Mouse (Mus musculus) MEL (cell line): ENCODE measurements around the gene Mif. TPM values are rescaled to one million over a fixed set of nuclear protein-coding genes. Genes with fewer than 3 reads are reported as not detected.

Experiments used
- DNase-seq: peaks from one replicate; pipeline ENCODE4 v3.0.0; 2011; ENCODE audit warnings: low read depth, low spot score
- H3K27ac ChIP-seq: 2 replicates; pipeline ENCODE4 v1.5.1; 2012; ENCODE audit warnings: low read depth, mild to moderate bottlenecking, control low read depth, low read length, moderate library complexity; ENCODE audit not compliant: control insufficient read depth
- H3K27me3 ChIP-seq, 2 experiments: fragments of 150-350 bp in 1 of 2; sonication (generic) in 1 of 2; 2 replicates each; pipeline ENCODE4 v1.6.1; 2012; ENCODE audit warnings: low read length in 2 of 2, mild to moderate bottlenecking in 2 of 2, improper control_type of control experiment in 1 of 2, moderate library complexity in 1 of 2; ENCODE audit not compliant: insufficient read depth in 2 of 2, control insufficient read depth in 1 of 2
- H3K36me3 ChIP-seq, 2 experiments: 2 replicates each; pipeline ENCODE4 v1.6.1; 2012 to 2014; ENCODE audit warnings: low read length in 2 of 2, improper control_type of control experiment in 1 of 2, inconsistent platforms in 1 of 2, mild to moderate bottlenecking in 1 of 2; ENCODE audit not compliant: insufficient read depth in 2 of 2, control insufficient read depth in 1 of 2
- H3K4me1 ChIP-seq, 2 experiments: fragments of 150-350 bp in 1 of 2; sonication (generic) in 1 of 2; 2 replicates each; pipeline ENCODE4 v1.6.1; 2012; ENCODE audit warnings: low read length in 2 of 2, improper control_type of control experiment in 1 of 2, mild to moderate bottlenecking in 1 of 2; ENCODE audit not compliant: insufficient read depth in 2 of 2, control insufficient read depth in 1 of 2
- H3K4me3 ChIP-seq, 2 experiments: fragments of 150-350 bp in 1 of 2; sonication (generic) in 1 of 2; 2 replicates each; pipeline ENCODE4 v1.5.1; 2012; ENCODE audit warnings: low read depth in 2 of 2, low read length in 2 of 2, mild to moderate bottlenecking in 2 of 2, moderate library complexity in 2 of 2, control low read depth in 1 of 2, improper control_type of control experiment in 1 of 2; ENCODE audit not compliant: control insufficient read depth in 1 of 2, insufficient read depth in 1 of 2
- H3K79me2 ChIP-seq: 2 replicates; pipeline ENCODE4 v1.6.1; 2012; ENCODE audit warnings: mild to moderate bottlenecking, low read length, moderate library complexity; ENCODE audit not compliant: control insufficient read depth, poor library complexity, insufficient read depth
- H3K9ac ChIP-seq: 2 replicates; pipeline ENCODE4 v1.6.1; 2012; ENCODE audit warnings: low read depth, mild to moderate bottlenecking, control low read depth, low read length, moderate library complexity; ENCODE audit not compliant: control insufficient read depth, poor library complexity, severe bottlenecking
- H3K9me3 ChIP-seq: fragments of 150-350 bp; sonication (generic); replicated peaks from 2 replicates; pipeline ENCODE4 v1.6.1; 2012; ENCODE audit warnings: mild to moderate bottlenecking, low read length, improper control_type of control experiment, moderate library complexity; ENCODE audit not compliant: insufficient read depth
- BHLHE40 ChIP-seq: IDR thresholded peaks from 2 replicates; pipeline ENCODE4 v1.6.1; 2012; ENCODE audit warnings: low read depth, mild to moderate bottlenecking, inconsistent platforms, low read length, improper control_type of control experiment, borderline replicate concordance
- CHD1 ChIP-seq: IDR thresholded peaks from 2 replicates; pipeline ENCODE4 v1.6.1; 2012; ENCODE audit warnings: low read depth, mild to moderate bottlenecking, inconsistent platforms, low read length, improper control_type of control experiment
- CHD2 ChIP-seq: IDR thresholded peaks from 2 replicates; pipeline ENCODE4 v1.6.1; 2011; ENCODE audit warnings: low read length, improper control_type of control experiment
- E2F4 ChIP-seq: IDR thresholded peaks from 2 replicates; pipeline ENCODE4 v1.6.1; 2011; ENCODE audit warnings: low read depth, low read length, improper control_type of control experiment, borderline replicate concordance
- EP300 ChIP-seq, 2 experiments: IDR thresholded peaks; 2 replicates each; pipeline ENCODE4 v1.6.1; 2011; ENCODE audit warnings: improper control_type of control experiment in 2 of 2, low read length in 2 of 2, low read depth in 1 of 2, mild to moderate bottlenecking in 1 of 2
- ETS1 ChIP-seq: IDR thresholded peaks from 2 replicates; pipeline ENCODE4 v1.6.1; 2012; ENCODE audit warnings: low read depth, mild to moderate bottlenecking, inconsistent platforms, low read length, improper control_type of control experiment, moderate library complexity
- GATA1 ChIP-seq: IDR thresholded peaks from 2 replicates; pipeline ENCODE4 v1.6.1; 2011; ENCODE audit warnings: low read depth, low read length, improper control_type of control experiment
- HCFC1 ChIP-seq: IDR thresholded peaks from 2 replicates; pipeline ENCODE4 v1.6.1; 2012; ENCODE audit warnings: low read depth, mild to moderate bottlenecking, inconsistent platforms, low read length, improper control_type of control experiment, moderate library complexity
- JUND ChIP-seq: IDR thresholded peaks from 2 replicates; pipeline ENCODE4 v1.6.1; 2011; ENCODE audit warnings: low read depth, mild to moderate bottlenecking, improper control_type of control experiment, low read length
- MAX ChIP-seq: IDR thresholded peaks from 2 replicates; pipeline ENCODE4 v1.6.1; 2011; ENCODE audit warnings: low read length, improper control_type of control experiment
- MAZ ChIP-seq: IDR thresholded peaks from 2 replicates; pipeline ENCODE4 v1.6.1; 2012; ENCODE audit warnings: low read depth, mild to moderate bottlenecking, inconsistent platforms, low read length, improper control_type of control experiment
- MEF2A ChIP-seq: IDR thresholded peaks from 2 replicates; pipeline ENCODE4 v1.6.1; 2014; ENCODE audit warnings: low read depth, mild to moderate bottlenecking, inconsistent platforms, low read length, improper control_type of control experiment; ENCODE audit not compliant: poor library complexity, insufficient replicate concordance, severe bottlenecking; ENCODE audit errors: extremely low read depth
- MXI1 ChIP-seq: IDR thresholded peaks from 2 replicates; pipeline ENCODE4 v1.6.1; 2011; ENCODE audit warnings: mild to moderate bottlenecking, low read depth, low read length, improper control_type of control experiment
- MYB ChIP-seq: IDR thresholded peaks from 2 replicates; pipeline ENCODE4 v1.6.1; 2011; ENCODE audit warnings: mild to moderate bottlenecking, low read depth, low read length, improper control_type of control experiment
- NELFE ChIP-seq: IDR thresholded peaks from 2 replicates; pipeline ENCODE4 v1.6.1; 2011; ENCODE audit warnings: low read depth, low read length, improper control_type of control experiment
- POLR2AphosphoS2 ChIP-seq: IDR thresholded peaks from 2 replicates; pipeline ENCODE4 v1.6.1; 2011; ENCODE audit warnings: low read length, improper control_type of control experiment
- POLR2AphosphoS5 ChIP-seq: IDR thresholded peaks from 2 replicates; pipeline ENCODE4 v1.6.1; 2012; ENCODE audit warnings: low read depth, borderline replicate concordance, mild to moderate bottlenecking, inconsistent platforms, low read length, moderate library complexity, mixed read lengths
- SIN3A ChIP-seq: IDR thresholded peaks from 2 replicates; pipeline ENCODE4 v1.6.1; 2012; ENCODE audit warnings: low read length, improper control_type of control experiment, inconsistent platforms
- SMC3 ChIP-seq: IDR thresholded peaks from 2 replicates; pipeline ENCODE4 v1.6.1; 2011; ENCODE audit warnings: low read depth, low read length, improper control_type of control experiment
- TBP ChIP-seq: IDR thresholded peaks from 2 replicates; pipeline ENCODE4 v1.8.0; 2011; ENCODE audit warnings: low read depth, low read length, improper control_type of control experiment
- TCF12 ChIP-seq: IDR thresholded peaks from 2 replicates; pipeline ENCODE4 v1.6.1; 2014; ENCODE audit warnings: low read depth, mild to moderate bottlenecking, inconsistent platforms, low read length, improper control_type of control experiment, moderate library complexity
- UBTF ChIP-seq: IDR thresholded peaks from 2 replicates; pipeline ENCODE4 v1.6.1; 2012; ENCODE audit warnings: low read depth, mild to moderate bottlenecking, inconsistent platforms, low read length, improper control_type of control experiment, moderate library complexity, borderline replicate concordance; ENCODE audit not compliant: insufficient read depth
- USF1 ChIP-seq: IDR thresholded peaks from 2 replicates; pipeline ENCODE4 v1.6.1; 2014; ENCODE audit warnings: low read depth, mild to moderate bottlenecking, inconsistent platforms, low read length, improper control_type of control experiment, moderate library complexity
- USF2 ChIP-seq, 2 experiments: IDR thresholded peaks; 2 replicates each; pipeline ENCODE4 v1.6.1; 2011 to 2012; ENCODE audit warnings: improper control_type of control experiment in 2 of 2, low read length in 2 of 2, borderline replicate concordance in 1 of 2, inconsistent platforms in 1 of 2, low read depth in 1 of 2, mild to moderate bottlenecking in 1 of 2; ENCODE audit not compliant: insufficient read depth in 1 of 2
- ZC3H11A ChIP-seq: IDR thresholded peaks from 2 replicates; pipeline ENCODE4 v1.6.1; 2012; ENCODE audit warnings: low read depth, mild to moderate bottlenecking, inconsistent platforms, low read length, improper control_type of control experiment
- ZKSCAN1 ChIP-seq: IDR thresholded peaks from 2 replicates; pipeline ENCODE4 v1.6.1; 2012; ENCODE audit warnings: low read depth, mild to moderate bottlenecking, inconsistent platforms, low read length, improper control_type of control experiment, moderate library complexity
- ZMIZ1 ChIP-seq: IDR thresholded peaks from 2 replicates; pipeline ENCODE4 v1.6.1; 2012; ENCODE audit warnings: low read depth, mild to moderate bottlenecking, inconsistent platforms, low read length, improper control_type of control experiment, moderate library complexity
- ZNF384 ChIP-seq: IDR thresholded peaks from 2 replicates; pipeline ENCODE4 v1.6.1; 2012; ENCODE audit warnings: low read depth, mild to moderate bottlenecking, inconsistent platforms, low read length, improper control_type of control experiment
- polyA plus RNA-seq, 2 experiments: library from polyadenylated mRNA; stranded (reverse) in 1 of 2; unstranded in 1 of 2; fragments of >175 nt in 1 of 2; fragments of >200 nt in 1 of 2; gene quantifications; 2 replicates each; pipeline versions ENCODE4 v1.2.1 to v1.2.4; 2012; ENCODE audit warnings: low replicate concordance in 2 of 2, low read depth in 1 of 2; ENCODE audit not compliant: insufficient read length in 2 of 2, insufficient read depth in 1 of 2, missing spikeins in 1 of 2
- total RNA-seq: library from RNA; depleted of rRNA; stranded (reverse); fragments of 300-350 nt; gene quantifications from 2 replicates; pipeline ENCODE4 v1.2.3, GENCODE M21; 2012

Gene Mif
- total and polyA plus RNA-seq, 3 experiments: 817 to 2,606 (median 862) TPM

DNA sequence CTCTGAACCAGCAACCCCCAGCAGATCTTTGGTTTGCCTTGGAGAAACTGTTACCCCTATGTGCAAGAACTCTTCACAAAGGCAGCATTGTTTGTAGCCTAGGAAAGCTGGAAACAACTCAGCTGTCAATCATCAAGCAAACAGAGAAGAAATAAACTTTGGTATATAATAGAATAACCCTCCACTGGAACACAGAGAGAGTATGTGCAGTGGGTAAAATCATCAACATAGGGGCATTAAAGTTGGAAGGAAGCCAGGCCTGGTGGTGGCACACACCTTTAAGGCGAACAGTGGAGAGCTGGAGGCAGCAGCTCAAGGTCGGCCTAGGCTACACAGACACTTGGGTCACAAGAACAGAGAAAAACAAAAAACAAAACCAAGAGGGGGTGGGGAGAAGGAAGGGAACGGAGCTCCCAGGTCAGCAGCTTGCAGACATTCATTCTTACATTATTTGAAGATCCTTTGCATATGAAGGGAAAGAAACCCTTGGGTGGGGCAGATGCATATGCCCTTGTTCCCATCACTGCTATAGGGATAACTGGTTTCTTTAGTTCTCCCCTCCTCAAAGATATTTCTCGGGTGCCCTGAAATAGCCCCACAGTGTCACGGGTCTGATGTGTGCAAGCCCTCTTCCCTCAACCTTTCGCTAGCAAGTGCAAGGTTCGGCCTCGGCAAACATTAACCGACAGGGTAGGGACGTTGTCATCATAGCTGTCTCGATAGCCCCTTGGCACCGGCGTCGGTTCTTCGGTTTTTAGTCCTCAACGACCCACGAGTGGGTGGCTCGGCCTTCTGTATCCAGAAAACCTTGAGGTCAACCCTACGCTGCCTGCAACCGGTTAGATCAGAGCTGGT lies 21.8 kb upstream of the Mif start:
- H3K9ac ChIP-seq: no peak overlapping the region
- TF ChIP-seq HCFC1 (no peak), ETS1 (no peak), ZMIZ1 (no peak), SMC3 (no peak), GATA1 (no peak), BHLHE40 (no peak), ZKSCAN1 (no peak), USF1 (no peak), JUND (no peak), MYB (no peak), TCF12 (no peak), MAZ (no peak), CHD2 (no peak), E2F4 (no peak)
- TF ChIP-seq, all 39 proteins: peak for 0
- DNase-seq: no peak
- H3K4me1 ChIP-seq: no peaks in the 10 kb centered on the region
- H3K27me3 ChIP-seq: no peaks in the 10 kb centered on the region
- no peak overlapping the region for H3K4me3 ChIP-seq
- no peaks in the 10 kb centered on the region for H3K79me2 ChIP-seq
- no peak overlapping the region for H3K27ac ChIP-seq
- H3K36me3 ChIP-seq: no peaks in the 10 kb centered on the region
- H3K9me3 ChIP-seq: no peaks in the 10 kb centered on the region

GRCm38 (mm10) chr10:75880771-75881577 lies 20.9 kb upstream of the Mif start:
- no peaks in the 10 kb centered on the region for H3K9me3 ChIP-seq
- no peak overlapping the region for H3K27ac ChIP-seq
- no peaks in the 10 kb centered on the region for H3K36me3 ChIP-seq
- no peak overlapping the region for H3K9ac ChIP-seq
- H3K79me2 ChIP-seq: no peaks in the 10 kb centered on the region
- TF ChIP-seq CHD1 (no peak), USF1 (no peak), TBP (no peak), MXI1 (no peak), MAX (no peak), POLR2AphosphoS2 (no peak), POLR2AphosphoS5 (no peak), ZMIZ1 (no peak), E2F4 (no peak), SIN3A (no peak), USF2 (IDR thresholded peaks at IDR 0.05; ENCODE audit: borderline replicate concordance in 1 of 2, insufficient read depth in 1 of 2, low read depth in 1 of 2, low read length in 2 of 2) (no peak), EP300 (IDR thresholded peaks at IDR 0.05; ENCODE audit: low read depth in 1 of 2, low read length in 2 of 2) (no peak), ZC3H11A (no peak), HCFC1 (no peak), MAZ (no peak), MEF2A (no peak), NELFE (no peak), UBTF (no peak), ZNF384 (no peak)
- no peaks in the 10 kb centered on the region for H3K27me3 ChIP-seq
- no peak for DNase-seq
- H3K4me1 ChIP-seq: no peaks in the 10 kb centered on the region
- H3K4me3 ChIP-seq: no peak overlapping the region
